ENCODE assay signal across 13 mouse cellular contexts in genomic region chr10:56061238-56061830, GRCm38 (mm10).
"Had no signal": no experiment of that assay in that cellular context is flagged by ENCODE, and none has a peak within 500 bp of the region (broad histone marks: within the 10 kb centered on the region; RNA-seq: fewer than 3 reads in every experiment).

No protein-coding gene starts in this region.

- H3K9ac ChIP-seq: liver, embryonic 15.5 days; midbrain, embryonic 13.5 days had no signal

- H3K27ac ChIP-seq: left cerebral cortex, adult 2 months; limb, embryonic 10.5 days; liver, embryonic 15.5 days; midbrain, embryonic 13.5 days; stomach, postnatal 0 days had no signal

- H3K9me3 ChIP-seq: limb, embryonic 10.5 days; liver, embryonic 15.5 days; midbrain, embryonic 13.5 days had no signal

- ATAC-seq: lung, postnatal 0 days; midbrain, embryonic 13.5 days had no signal

- H3K4me1 ChIP-seq: limb, embryonic 10.5 days; liver, embryonic 15.5 days had no signal

- DNase-seq: kidney, adult 2 months; lung, adult 2 months; lung, postnatal 36 days; right cerebral cortex, postnatal 14 days; thymus, adult 18-20 months; thymus, postnatal 14 days had no signal

- H3K27me3 ChIP-seq: liver, embryonic 15.5 days; midbrain, embryonic 13.5 days had no signal

- H3K4me3 ChIP-seq: left cerebral cortex, adult 2 months; limb, embryonic 10.5 days; liver, embryonic 15.5 days; midbrain, embryonic 13.5 days had no signal

- H3K4me2 ChIP-seq: liver, embryonic 11.5 days; liver, embryonic 15.5 days; midbrain, embryonic 13.5 days had no signal

- H3K36me3 ChIP-seq: limb, embryonic 10.5 days; liver, embryonic 15.5 days; midbrain, embryonic 13.5 days had no signal
